In genomic region chr9:110945343-110945742, GRCm38 (mm10) we compare ENCODE assay signal across 23 mouse cellular contexts. TPM values are rescaled to one million over a fixed set of nuclear protein-coding genes. Genes with fewer than 3 reads are reported as not detected.
DNase-seq lines count a peak whose midpoint lies in the region; ATAC-seq and TF ChIP-seq lines count a peak whose summit lies in the region.
"Had no signal": no experiment of that assay in that cellular context is flagged by ENCODE, and none has a peak within 500 bp of the region (broad histone marks: within the 10 kb centered on the region; RNA-seq: fewer than 3 reads in every experiment).

No protein-coding gene starts in this region.

- H3K4me1 ChIP-seq in midbrain, embryonic 11.5 days (ENCODE audit: control insufficient read depth, insufficient read depth, low read length) = peaks cover 19% of the 10 kb centered on the region
- peaks cover 13% of the 10 kb centered on the region for H3K4me1 ChIP-seq in midbrain, embryonic 15.5 days
- H3K4me1 ChIP-seq in hindbrain, embryonic 13.5 days (replicated peaks) = peaks cover 19% of the 10 kb centered on the region
- H3K4me1 ChIP-seq in neural tube, embryonic 14.5 days (ENCODE audit: control insufficient read depth, insufficient read depth, low read length) = 0 out of 2 replicates have a peak, but pooled peaks cover 3% of the 10 kb centered on the region

- TF ChIP-seq CTCF in layer of hippocampus, adult 2 months (conservative IDR thresholded peaks at IDR 0.05) = no peak

- no peak overlapping the region for H3K27ac ChIP-seq in midbrain, embryonic 11.5 days (ENCODE audit: low read depth, low read length)
- no peak overlapping the region for H3K27ac ChIP-seq in midbrain, embryonic 15.5 days
- no peak overlapping the region for H3K27ac ChIP-seq in hindbrain, embryonic 13.5 days
- H3K27ac ChIP-seq in neural tube, embryonic 14.5 days (ENCODE audit: low read depth, low read length) = no peak overlapping the region
- H3K27ac ChIP-seq in layer of hippocampus, adult 2 months = no peak overlapping the region
- H3K27ac ChIP-seq: liver, embryonic 14.5 days had no signal

- H3K9me3 ChIP-seq in midbrain, embryonic 11.5 days (ENCODE audit: control insufficient read depth, low read length) = no peaks in the 10 kb centered on the region
- H3K9me3 ChIP-seq in midbrain, embryonic 15.5 days = no peaks in the 10 kb centered on the region
- no peaks in the 10 kb centered on the region for H3K9me3 ChIP-seq in hindbrain, embryonic 13.5 days
- H3K9me3 ChIP-seq in neural tube, embryonic 14.5 days (ENCODE audit: control insufficient read depth, low read length) = no peaks in the 10 kb centered on the region

- H3K27me3 ChIP-seq in midbrain, embryonic 11.5 days (ENCODE audit: control insufficient read depth, insufficient read depth, low read length) = peaks cover 24% of the 10 kb centered on the region
- peaks cover 14% of the 10 kb centered on the region for H3K27me3 ChIP-seq in midbrain, embryonic 15.5 days (replicated peaks)
- peaks cover 46% of the 10 kb centered on the region for H3K27me3 ChIP-seq in hindbrain, embryonic 13.5 days
- peaks cover 2% of the 10 kb centered on the region; the same call in 1 of the 2 replicates for H3K27me3 ChIP-seq in neural tube, embryonic 14.5 days (ENCODE audit: control insufficient read depth, insufficient read depth, low read length)

- WGBS in midbrain, embryonic 11.5 days = 23% methylated on average over 18 of the region's 18 CpGs
- 33% methylated on average over 18 of the region's 18 CpGs for whole genome bisulfite sequencing in midbrain, embryonic 15.5 days
- WGBS in hindbrain, embryonic 13.5 days = 17% methylated on average over 18 of the region's 18 CpGs
- whole genome bisulfite sequencing in neural tube, embryonic 14.5 days = 8% methylated on average over 18 of the region's 18 CpGs

- H3K36me3 ChIP-seq in midbrain, embryonic 11.5 days (ENCODE audit: control insufficient read depth, insufficient read depth, low read length) = no peaks in the 10 kb centered on the region
- no peaks in the 10 kb centered on the region for H3K36me3 ChIP-seq in midbrain, embryonic 15.5 days (replicated peaks)
- no peaks in the 10 kb centered on the region for H3K36me3 ChIP-seq in hindbrain, embryonic 13.5 days
- H3K36me3 ChIP-seq in neural tube, embryonic 14.5 days (ENCODE audit: control insufficient read depth, insufficient read depth, low read length) = no peaks in the 10 kb centered on the region

- peak; percentile 40 for DNase-seq in embryo, embryonic 10.5 days (ENCODE audit: low spot score)
- DNase-seq in embryo, embryonic 9.5 days (ENCODE audit: extremely low spot score) = no peak
- peak; percentile 89 for DNase-seq in midbrain, embryonic 11.5 days (ENCODE audit: low spot score, missing footprints)
- DNase-seq in layer of hippocampus, adult 2 months (ENCODE audit: low spot score in 2 of 2) = no peak
- DNase-seq in T-cell, adult 2 months (ENCODE audit: low spot score) = no peak
- DNase-seq: cerebellum, adult 8-10 months; gastrocnemius, postnatal 25 days; heart, postnatal 4 days; thymus, adult 18-20 months had no signal

- no peak overlapping the region for H3K9ac ChIP-seq in midbrain, embryonic 11.5 days (ENCODE audit: low read length)
- H3K9ac ChIP-seq in midbrain, embryonic 15.5 days = no peak overlapping the region
- H3K9ac ChIP-seq in hindbrain, embryonic 13.5 days = no peak overlapping the region
- H3K9ac ChIP-seq in neural tube, embryonic 14.5 days (replicated peaks; ENCODE audit: low read depth, low read length) = no peak overlapping the region
- H3K9ac ChIP-seq: liver, embryonic 14.5 days had no signal

- ATAC-seq in midbrain, embryonic 11.5 days (ENCODE audit: low FRiP score) = no peak
- no peak for ATAC-seq in midbrain, embryonic 15.5 days (replicated peaks)
- no peak for ATAC-seq in hindbrain, embryonic 13.5 days (ENCODE audit: low FRiP score)
- ATAC-seq in neural tube, embryonic 14.5 days (ENCODE audit: low read depth) = no peak
- ATAC-seq: CD4-positive, CD25-positive, alpha-beta regulatory T cell, adult 4 months; intestine, postnatal 0 days had no signal

- H3K4me3 ChIP-seq in midbrain, embryonic 11.5 days (ENCODE audit: low read depth, low read length) = no peak overlapping the region
- H3K4me3 ChIP-seq in midbrain, embryonic 15.5 days = no peak overlapping the region
- no peak overlapping the region for H3K4me3 ChIP-seq in hindbrain, embryonic 13.5 days
- H3K4me3 ChIP-seq in neural tube, embryonic 14.5 days (ENCODE audit: low read depth, low read length) = no peak overlapping the region
- no peak overlapping the region for H3K4me3 ChIP-seq in layer of hippocampus, adult 2 months

- H3K4me2 ChIP-seq in midbrain, embryonic 11.5 days = no peak overlapping the region
- H3K4me2 ChIP-seq in midbrain, embryonic 15.5 days = no peak overlapping the region
- peak overlapping the region; percentile 16; the same call in 1 of the 2 replicates for H3K4me2 ChIP-seq in hindbrain, embryonic 13.5 days
- H3K4me2 ChIP-seq in neural tube, embryonic 14.5 days (ENCODE audit: low read depth, low read length) = peak overlapping the region; percentile 29; the same call in 1 of the 2 replicates

RNA-seq across cellular contexts. Expression of gene Tdgf1, which starts 0.6 kb away (rescaled TPM):
- polyA plus RNA-seq in midbrain, embryonic 11.5 days (2014; fragmentation: Nextera tagmentation; extraction: Ambion mirVana) = not detected in 2 replicates
- not detected in 2 replicates for polyA plus RNA-seq in midbrain, embryonic 15.5 days (2015; fragmentation: Nextera tagmentation; extraction: Ambion mirVana)
- polyA plus RNA-seq in hindbrain, embryonic 13.5 days (2015; fragmentation: Nextera tagmentation; extraction: Ambion mirVana) = 0.18 and 0.19 TPM in 2 replicates
- 0.58 and 0.71 TPM in 2 replicates for polyA plus RNA-seq in neural tube, embryonic 14.5 days (2014; fragmentation: Nextera tagmentation; extraction: Ambion mirVana)
- total RNA-seq in layer of hippocampus, adult 2 months (2021) = under 1 TPM; 0.49 TPM
- total RNA-seq: gastrocnemius, postnatal 25 days; heart, postnatal 4 days; megakaryocyte progenitor cell, adult 5-6 weeks had no signal
- polyA plus RNA-seq: heart, embryonic 14.5 days; intestine, postnatal 0 days; kidney, embryonic 16.5 days; limb, embryonic 11.5 days; liver, embryonic 14.5 days; lung, embryonic 16.5 days; urinary bladder, adult 2 months had no signal

RNA-seq across cellular contexts. Expression of gene Lrrc2, which starts 6.0 kb away (rescaled TPM):
- polyA plus RNA-seq in midbrain, embryonic 11.5 days (2014; fragmentation: Nextera tagmentation; extraction: Ambion mirVana) = 0.04 TPM in 1 of 2 replicates, not detected in the other
- 0.42 and 1.0 TPM in 2 replicates for polyA plus RNA-seq in midbrain, embryonic 15.5 days (2015; fragmentation: Nextera tagmentation; extraction: Ambion mirVana)
- 0.56 and 0.96 TPM in 2 replicates for polyA plus RNA-seq in hindbrain, embryonic 13.5 days (2015; fragmentation: Nextera tagmentation; extraction: Ambion mirVana)
- polyA plus RNA-seq in neural tube, embryonic 14.5 days (2014; fragmentation: Nextera tagmentation; extraction: Ambion mirVana) = 1.3 and 1.5 TPM in 2 replicates
- total RNA-seq in layer of hippocampus, adult 2 months (2021) = 1 to 10 TPM; 1.5 to 3.5 TPM

RNA-seq across cellular contexts. Expression of gene Fam240a, which starts 28.7 kb away (rescaled TPM):
- polyA plus RNA-seq in midbrain, embryonic 11.5 days (2014; fragmentation: Nextera tagmentation; extraction: Ambion mirVana) = not detected in 2 replicates
- polyA plus RNA-seq in midbrain, embryonic 15.5 days (2015; fragmentation: Nextera tagmentation; extraction: Ambion mirVana) = not detected in 2 replicates
- not detected in 2 replicates for polyA plus RNA-seq in hindbrain, embryonic 13.5 days (2015; fragmentation: Nextera tagmentation; extraction: Ambion mirVana)
- polyA plus RNA-seq in neural tube, embryonic 14.5 days (2014; fragmentation: Nextera tagmentation; extraction: Ambion mirVana) = not detected in 2 replicates
- not detected for total RNA-seq in layer of hippocampus, adult 2 months (2021)
- total RNA-seq: adrenal gland, postnatal 4 days; heart, postnatal 4 days; layer of hippocampus, adult 18-20 months; megakaryocyte progenitor cell, adult 5-6 weeks had no signal
- polyA plus RNA-seq: heart, embryonic 14.5 days; intestine, postnatal 0 days; kidney, embryonic 16.5 days; limb, embryonic 11.5 days; liver, embryonic 14.5 days; lung, embryonic 16.5 days; urinary bladder, adult 2 months had no signal

RNA-seq across cellular contexts. Expression of gene Rtp3, which starts 45.0 kb away (rescaled TPM):
- 0.11 TPM in 2 replicates for polyA plus RNA-seq in midbrain, embryonic 11.5 days (2014; fragmentation: Nextera tagmentation; extraction: Ambion mirVana)
- polyA plus RNA-seq in midbrain, embryonic 15.5 days (2015; fragmentation: Nextera tagmentation; extraction: Ambion mirVana) = not detected in 2 replicates
- polyA plus RNA-seq in hindbrain, embryonic 13.5 days (2015; fragmentation: Nextera tagmentation; extraction: Ambion mirVana) = not detected in 2 replicates
- polyA plus RNA-seq in neural tube, embryonic 14.5 days (2014; fragmentation: Nextera tagmentation; extraction: Ambion mirVana) = not detected in 2 replicates
- total RNA-seq in layer of hippocampus, adult 2 months (2021) = under 1 TPM; 0.59 TPM
- total RNA-seq: megakaryocyte progenitor cell, adult 5-6 weeks had no signal
- polyA plus RNA-seq: CD4-positive, CD25-positive, alpha-beta regulatory T cell, adult 4 months; heart, embryonic 14.5 days; limb, embryonic 11.5 days had no signal

Comparison
In these comparisons a context has a peak if more than half of its experiments do, and no peak if none do; other contexts are left out.
1. DNase-seq: peak in embryo, embryonic 10.5 days (single experiment) and midbrain, embryonic 11.5 days (single experiment); none in embryo, embryonic 9.5 days (single experiment), layer of hippocampus, adult 2 months (0 of 2) and T-cell, adult 2 months (single experiment).
2. H3K4me2 ChIP-seq: peak in hindbrain, embryonic 13.5 days (single experiment) and neural tube, embryonic 14.5 days (single experiment); none in midbrain, embryonic 11.5 days (single experiment) and midbrain, embryonic 15.5 days (single experiment).